Mouse (Mus musculus): ENCODE results near the gene Rapgef2. TPM values are rescaled to one million over a fixed set of nuclear protein-coding genes. Genes with fewer than 3 reads are reported as not detected.
A peak's percentile ranks its signal among the peaks of the same experiment; 100 is the strongest.

The Rapgef2 gene
- 9.1 and 10.2 TPM in 2 replicates for polyA plus RNA-seq (2016; fragmentation: Nextera tagmentation; extraction: Ambion mirVana)

- Histone ChIP-seq H3K4me1 (peaks cover 34% of the 10 kb centered on the region), H3K9ac (peak within 1 kb of the TSS; percentile 95), H3K4me3 (replicated peaks) (peak within 1 kb of the TSS; percentile 90), H3K4me2 (peak within 1 kb of the TSS; percentile 95), H3K27me3 (peaks cover 15% of the 10 kb centered on the region; the same call in 1 of the 2 replicates), H3K9me3 (no peaks in the 10 kb centered on the region), H3K27ac (peak within 1 kb of the TSS; percentile 98), H3K36me3 (replicated peaks) (no peaks in the 10 kb centered on the region)
- peak; percentile 83 for ATAC-seq (ENCODE audit: low FRiP score)
- under 1% methylated on average over 82 of the region's 97 CpGs for WGBS
Measured at GRCm38 (mm10) chr3:79286376-79287107, at the start of gene Rapgef2. TSS of gene Rapgef2 (minus strand) at chr3:79286517.

- H3K4me1 ChIP-seq: peaks cover 5% of the 10 kb centered on the region
- no peak overlapping the region for H3K9ac ChIP-seq
- H3K36me3 ChIP-seq (replicated peaks): no peaks in the 10 kb centered on the region
- ATAC-seq (ENCODE audit: low FRiP score): no peak
- no peaks in the 10 kb centered on the region for H3K9me3 ChIP-seq
- WGBS: 93% methylated on average over 8 of the region's 8 CpGs
- H3K27me3 ChIP-seq: no peaks in the 10 kb centered on the region
- no peak overlapping the region for H3K4me2 ChIP-seq
- no peak overlapping the region for H3K4me3 ChIP-seq (replicated peaks)
- H3K27ac ChIP-seq: no peak overlapping the region
Measured at GRCm38 (mm10) chr3:79333643-79334200, 47.4 kb upstream of the Rapgef2 start.

- Histone ChIP-seq H3K36me3 (replicated peaks) (no peaks in the 10 kb centered on the region), H3K27me3 (no peaks in the 10 kb centered on the region), H3K9ac (no peak overlapping the region), H3K4me2 (no peak overlapping the region), H3K4me1 (peaks cover 5% of the 10 kb centered on the region), H3K27ac (no peak overlapping the region), H3K4me3 (replicated peaks) (no peak overlapping the region), H3K9me3 (no peaks in the 10 kb centered on the region)
- WGBS: 88% methylated on average over 7 of the region's 7 CpGs
- no peak for ATAC-seq (ENCODE audit: low FRiP score)
Measured at GRCm38 (mm10) chr3:79333051-79333450, 46.7 kb upstream of the Rapgef2 start.

GRCm38 (mm10) chr3:79329691-79330315 lies 43.5 kb upstream of the Rapgef2 start:
- Histone ChIP-seq H3K27me3 (no peaks in the 10 kb centered on the region), H3K4me3 (replicated peaks) (no peak overlapping the region), H3K36me3 (replicated peaks) (no peaks in the 10 kb centered on the region), H3K9ac (no peak overlapping the region), H3K9me3 (no peaks in the 10 kb centered on the region), H3K4me2 (no peak overlapping the region), H3K27ac (0 out of 2 replicates have a peak overlapping the region, but pooled peaks have one; percentile 53), H3K4me1 (peaks cover 16% of the 10 kb centered on the region)
- WGBS: 16% methylated on average over 8 of the region's 8 CpGs
- ATAC-seq (ENCODE audit: low FRiP score): no peak

- no peaks in the 10 kb centered on the region for H3K27me3 ChIP-seq
- H3K4me1 ChIP-seq: peaks cover 22% of the 10 kb centered on the region
- peak overlapping the region; percentile 27 for H3K4me2 ChIP-seq
- 31% methylated on average over 10 of the region's 10 CpGs for WGBS
- H3K27ac ChIP-seq: 0 out of 2 replicates have a peak overlapping the region, but pooled peaks have one; percentile 2
- H3K9me3 ChIP-seq: no peaks in the 10 kb centered on the region
- no peak for ATAC-seq (ENCODE audit: low FRiP score)
- no peak overlapping the region for H3K9ac ChIP-seq
- no peaks in the 10 kb centered on the region for H3K36me3 ChIP-seq (replicated peaks)
- no peak overlapping the region for H3K4me3 ChIP-seq (replicated peaks)
Measured at GRCm38 (mm10) chr3:79324697-79325526, 38.6 kb upstream of the Rapgef2 start.

- H3K9ac ChIP-seq: no peak overlapping the region
- no peaks in the 10 kb centered on the region for H3K36me3 ChIP-seq (replicated peaks)
Measured at GRCm38 (mm10) chr3:79314006-79314698, 27.8 kb upstream of the Rapgef2 start.

GRCm38 (mm10) chr3:79311895-79312294 lies 25.6 kb upstream of the Rapgef2 start:
- Histone ChIP-seq H3K4me1 (peaks cover 9% of the 10 kb centered on the region), H3K9me3 (no peaks in the 10 kb centered on the region), H3K4me3 (replicated peaks) (no peak overlapping the region), H3K36me3 (replicated peaks) (no peaks in the 10 kb centered on the region), H3K4me2 (no peak overlapping the region), H3K9ac (no peak overlapping the region), H3K27me3 (no peaks in the 10 kb centered on the region), H3K27ac (no peak overlapping the region)
- ATAC-seq (ENCODE audit: low FRiP score): no peak

More at GRCm38 (mm10) chr3:79314006-79314698, 27.8 kb upstream of the Rapgef2 start:
- Histone ChIP-seq H3K4me3 (replicated peaks) (no peak overlapping the region), H3K27me3 (no peaks in the 10 kb centered on the region), H3K9me3 (no peaks in the 10 kb centered on the region), H3K4me1 (peaks cover 9% of the 10 kb centered on the region), H3K27ac (no peak overlapping the region), H3K4me2 (no peak overlapping the region)
- 43% methylated on average over 10 of the region's 10 CpGs for WGBS
- ATAC-seq (ENCODE audit: low FRiP score): no peak

- no peak overlapping the region for H3K27ac ChIP-seq
- no peaks in the 10 kb centered on the region for H3K36me3 ChIP-seq (replicated peaks)
- 92% methylated on average over 7 of the region's 7 CpGs for WGBS
- H3K9me3 ChIP-seq: no peaks in the 10 kb centered on the region
- no peak overlapping the region for H3K4me2 ChIP-seq
- H3K4me1 ChIP-seq: peaks cover 9% of the 10 kb centered on the region
- no peak overlapping the region for H3K9ac ChIP-seq
- H3K27me3 ChIP-seq: no peaks in the 10 kb centered on the region
- ATAC-seq (ENCODE audit: low FRiP score): no peak
- no peak overlapping the region for H3K4me3 ChIP-seq (replicated peaks)
Measured at GRCm38 (mm10) chr3:79310184-79310583, 23.9 kb upstream of the Rapgef2 start.

GRCm38 (mm10) chr3:79308605-79309004 lies 22.3 kb upstream of the Rapgef2 start:
- no peaks in the 10 kb centered on the region for H3K9me3 ChIP-seq
- H3K9ac ChIP-seq: no peak overlapping the region
- H3K27me3 ChIP-seq: no peaks in the 10 kb centered on the region
- no peaks in the 10 kb centered on the region for H3K4me1 ChIP-seq
- no peak overlapping the region for H3K27ac ChIP-seq
- no peak overlapping the region for H3K4me3 ChIP-seq (replicated peaks)
- H3K4me2 ChIP-seq: no peak overlapping the region
- ATAC-seq (ENCODE audit: low FRiP score): no peak
- no peaks in the 10 kb centered on the region for H3K36me3 ChIP-seq (replicated peaks)
- 88% methylated on average over 4 of the region's 4 CpGs for WGBS

GRCm38 (mm10) chr3:79299401-79299800 lies 13.1 kb upstream of the Rapgef2 start:
- no peak for ATAC-seq (ENCODE audit: low FRiP score)
- no peaks in the 10 kb centered on the region for H3K36me3 ChIP-seq (replicated peaks)
- H3K27me3 ChIP-seq: no peaks in the 10 kb centered on the region
- no peaks in the 10 kb centered on the region for H3K4me1 ChIP-seq
- 85% methylated on average over 15 of the region's 15 CpGs for WGBS
- no peak overlapping the region for H3K27ac ChIP-seq
- no peak overlapping the region for H3K4me2 ChIP-seq
- H3K9ac ChIP-seq: no peak overlapping the region
- no peaks in the 10 kb centered on the region for H3K9me3 ChIP-seq
- H3K4me3 ChIP-seq (replicated peaks): no peak overlapping the region

GRCm38 (mm10) chr3:79297281-79297680 lies 11.0 kb upstream of the Rapgef2 start:
- H3K27ac ChIP-seq: no peak overlapping the region
- WGBS: 90% methylated on average over 4 of the region's 4 CpGs
- H3K27me3 ChIP-seq: no peaks in the 10 kb centered on the region
- H3K4me2 ChIP-seq: no peak overlapping the region
- no peaks in the 10 kb centered on the region for H3K36me3 ChIP-seq (replicated peaks)
- no peak for ATAC-seq (ENCODE audit: low FRiP score)
- H3K4me3 ChIP-seq (replicated peaks): no peak overlapping the region
- H3K9ac ChIP-seq: no peak overlapping the region
- no peaks in the 10 kb centered on the region for H3K9me3 ChIP-seq
- H3K4me1 ChIP-seq: no peaks in the 10 kb centered on the region

All from forebrain, embryonic 12.5 days (tissue).